Mouse (Mus musculus) embryonic facial prominence, embryonic 14.5 days (tissue): ENCODE measurements around the gene Rxra. TPM values are rescaled to one million over a fixed set of nuclear protein-coding genes. Genes with fewer than 3 reads are reported as not detected.

ENCODE experiments used
- ATAC-seq: fragments of 200-750 bp; cut with Nextera tagmentation; 2 replicates; pipeline ENCODE4 v1.8.0; 2017; ENCODE audit warnings: low read depth, moderate number of reproducible peaks, moderate TSS enrichment
- DNase-seq: peaks from one replicate; pipeline ENCODE4 v3.0.0-alpha.2; 2015; ENCODE audit warnings: low spot score
- H3K27ac ChIP-seq: fragments of 300-500 bp; sonication (generic); replicated peaks from 2 replicates; pipeline ENCODE4 v1.5.1; 2014; ENCODE audit warnings: low read depth, mild to moderate bottlenecking, low read length, moderate library complexity
- H3K27me3 ChIP-seq: fragments of 300-500 bp; sonication (generic); replicated peaks from 2 replicates; pipeline ENCODE4 v1.6.1; 2014; ENCODE audit warnings: low read length; ENCODE audit not compliant: control insufficient read depth, insufficient read depth
- H3K36me3 ChIP-seq: fragments of 300-500 bp; sonication (generic); 2 replicates; pipeline ENCODE4 v1.6.1; 2014; ENCODE audit warnings: low read length, mixed read lengths; ENCODE audit not compliant: control insufficient read depth, insufficient read depth
- H3K4me1 ChIP-seq: fragments of 300-500 bp; sonication (generic); 2 replicates; pipeline ENCODE4 v1.6.1; 2014; ENCODE audit warnings: antibody characterized with exemption, low read length; ENCODE audit not compliant: control insufficient read depth, insufficient read depth
- H3K4me2 ChIP-seq: fragments of 300-500 bp; sonication (generic); 2 replicates; pipeline ENCODE4 v1.6.1; 2014; ENCODE audit warnings: low read depth, mild to moderate bottlenecking, low read length, moderate library complexity, mixed read lengths
- H3K4me3 ChIP-seq: fragments of 300-500 bp; sonication (generic); 2 replicates; pipeline ENCODE4 v1.5.1; 2014; ENCODE audit warnings: low read depth, mild to moderate bottlenecking, low read length
- H3K9ac ChIP-seq: fragments of 300-500 bp; sonication (generic); 2 replicates; pipeline ENCODE4 v1.6.1; 2014; ENCODE audit warnings: low read depth, mild to moderate bottlenecking, low read length, moderate library complexity, mixed read lengths
- H3K9me3 ChIP-seq: fragments of 300-500 bp; sonication (generic); 2 replicates; pipeline ENCODE4 v1.6.1; 2016; ENCODE audit warnings: low read length; ENCODE audit not compliant: control insufficient read depth
- WGBS: fragments of 180-500 bp; shearing (Covaris S2); extraction: QIAGEN DNeasy Blood & Tissue Kit; methylation state at CpG from one replicate; pipeline ENCODE4 v1.1.7; 2014; 5-methylcytosine and 5-hydroxymethylcytosine counted together
- polyA plus RNA-seq: library from polyadenylated mRNA; unstranded; fragments of >200 nt; fragmentation: Nextera tagmentation; extraction: Ambion mirVana; gene quantifications from 2 replicates; pipeline ENCODE4 v1.2.1, GENCODE M21; 2014

Rxra gene
- polyA plus RNA-seq, 1 experiment from 2014 or later = 11.5 TPM

GRCm38 (mm10) chr2:27754094-27754493 lies 77.9 kb downstream of the Rxra start:
- Histone ChIP-seq H3K4me1 (peaks cover 30% of the 10 kb centered on the region), H3K9me3 (no peaks in the 10 kb centered on the region), H3K36me3 (peaks cover 78% of the 10 kb centered on the region), H3K27me3 (no peaks in the 10 kb centered on the region), H3K4me3 (no peak overlapping the region), H3K9ac (no peak overlapping the region), H3K27ac (no peak overlapping the region), H3K4me2 (no peak overlapping the region)
- DNase-seq (no peak), ATAC-seq (no peak)
- WGBS = 97% methylated on average over 9 of the region's 9 CpGs

- no peak for DNase-seq
- Histone ChIP-seq H3K4me1 (peaks cover 28% of the 10 kb centered on the region), H3K36me3 (peaks cover 77% of the 10 kb centered on the region), H3K4me2 (no peak overlapping the region), H3K27me3 (no peaks in the 10 kb centered on the region), H3K4me3 (no peak overlapping the region), H3K9ac (no peak overlapping the region), H3K9me3 (no peaks in the 10 kb centered on the region), H3K27ac (no peak overlapping the region; the same call in 1 of the 2 replicates)
- 85% methylated on average over 13 of the region's 13 CpGs for WGBS
- no peak for ATAC-seq
Measured at GRCm38 (mm10) chr2:27755986-27756641, 79.9 kb downstream of the Rxra start.

GRCm38 (mm10) chr2:27758414-27759301 lies 82.4 kb downstream of the Rxra start:
- Histone ChIP-seq H3K27me3 (no peaks in the 10 kb centered on the region), H3K4me2 (peak overlapping the region; percentile 27), H3K36me3 (peaks cover 62% of the 10 kb centered on the region), H3K27ac (peak overlapping the region; percentile 93), H3K9me3 (no peaks in the 10 kb centered on the region), H3K9ac (no peak overlapping the region; the same call in 1 of the 2 replicates), H3K4me1 (peaks cover 40% of the 10 kb centered on the region), H3K4me3 (no peak overlapping the region)
- DNase-seq (peak; percentile 98), ATAC-seq (peak; percentile 84)
- 20% methylated on average over 20 of the region's 20 CpGs for WGBS

GRCm38 (mm10) chr2:27759431-27759830 lies 83.2 kb downstream of the Rxra start:
- H3K9ac ChIP-seq = no peak overlapping the region; the same call in 1 of the 2 replicates
- H3K9me3 ChIP-seq = no peaks in the 10 kb centered on the region
- H3K36me3 ChIP-seq = peaks cover 54% of the 10 kb centered on the region
- 79% methylated on average over 14 of the region's 14 CpGs for WGBS
- no peak overlapping the region for H3K4me2 ChIP-seq
- no peaks in the 10 kb centered on the region for H3K27me3 ChIP-seq
- no peak for DNase-seq
- ATAC-seq = no peak
- H3K27ac ChIP-seq = peak overlapping the region; percentile 93
- peaks cover 48% of the 10 kb centered on the region for H3K4me1 ChIP-seq
- no peak overlapping the region for H3K4me3 ChIP-seq

- Histone ChIP-seq H3K27me3 (no peaks in the 10 kb centered on the region), H3K4me2 (no peak overlapping the region), H3K9me3 (no peaks in the 10 kb centered on the region), H3K4me1 (peaks cover 53% of the 10 kb centered on the region), H3K9ac (no peak overlapping the region), H3K27ac (no peak overlapping the region), H3K36me3 (peaks cover 34% of the 10 kb centered on the region), H3K4me3 (no peak overlapping the region)
- no peak for DNase-seq
- no peak for ATAC-seq
- 82% methylated on average over 10 of the region's 10 CpGs for WGBS
Measured at GRCm38 (mm10) chr2:27761260-27761995, 85.2 kb downstream of the Rxra start.

GRCm38 (mm10) chr2:27761996-27762340 lies 85.7 kb downstream of the Rxra start:
- Histone ChIP-seq H3K27ac (peak overlapping the region; percentile 4; the same call in 1 of the 2 replicates), H3K9ac (no peak overlapping the region), H3K27me3 (no peaks in the 10 kb centered on the region), H3K36me3 (peaks cover 32% of the 10 kb centered on the region), H3K4me2 (no peak overlapping the region), H3K4me1 (peaks cover 50% of the 10 kb centered on the region), H3K4me3 (no peak overlapping the region), H3K9me3 (no peaks in the 10 kb centered on the region)
- ATAC-seq = no peak
- 75% methylated on average over 9 of the region's 9 CpGs for WGBS
- DNase-seq = no peak

- H3K4me2 ChIP-seq = no peak overlapping the region
- DNase-seq = no peak
- H3K27ac ChIP-seq = peak overlapping the region; percentile 4; the same call in 1 of the 2 replicates
- H3K36me3 ChIP-seq = peaks cover 31% of the 10 kb centered on the region
- no peaks in the 10 kb centered on the region for H3K9me3 ChIP-seq
- H3K27me3 ChIP-seq = no peaks in the 10 kb centered on the region
- H3K4me3 ChIP-seq = no peak overlapping the region
- no peak for ATAC-seq
- H3K4me1 ChIP-seq = peaks cover 44% of the 10 kb centered on the region
- H3K9ac ChIP-seq = no peak overlapping the region
- WGBS = 35% methylated on average over 12 of the region's 12 CpGs
Measured at GRCm38 (mm10) chr2:27762509-27762908, 86.3 kb downstream of the Rxra start.

GRCm38 (mm10) chr2:27762920-27763780 lies 86.9 kb downstream of the Rxra start:
- ATAC-seq (no peak), DNase-seq (no peak)
- Histone ChIP-seq H3K27me3 (no peaks in the 10 kb centered on the region), H3K4me3 (no peak overlapping the region), H3K4me2 (no peak overlapping the region), H3K27ac (peak overlapping the region; percentile 8; the same call in 1 of the 2 replicates), H3K9ac (no peak overlapping the region), H3K4me1 (peaks cover 38% of the 10 kb centered on the region), H3K36me3 (peaks cover 27% of the 10 kb centered on the region), H3K9me3 (no peaks in the 10 kb centered on the region)
- 56% methylated on average over 14 of the region's 14 CpGs for WGBS
